Mouse (Mus musculus) hindbrain, embryonic 13.5 days (tissue): ENCODE measurements at regions not wholly inside any gene's neighbourhood (a gene's known extent, or its start where the extent isn't known, plus 50 kb on each side); places are given as distances from the start of the nearest gene placed in this dataset.

Source experiments
- ATAC-seq: fragments of 200-750 bp; cut with Nextera tagmentation; 2 replicates; pipeline ENCODE4 v1.8.0; 2017; ENCODE audit warnings: moderate TSS enrichment; ENCODE audit not compliant: low FRiP score
- H3K27ac ChIP-seq: fragments of 300-500 bp; sonication (generic); 2 replicates; pipeline ENCODE4 v1.5.1; 2015; ENCODE audit warnings: inconsistent platforms, mild to moderate bottlenecking, moderate library complexity
- H3K27me3 ChIP-seq: fragments of 300-500 bp; sonication (generic); 2 replicates; pipeline ENCODE4 v1.6.1; 2015; ENCODE audit warnings: mild to moderate bottlenecking, inconsistent platforms
- H3K36me3 ChIP-seq: fragments of 300-500 bp; sonication (generic); 2 replicates; pipeline ENCODE4 v1.6.1; 2015; ENCODE audit warnings: mild to moderate bottlenecking, inconsistent platforms
- H3K4me1 ChIP-seq: fragments of 300-500 bp; sonication (generic); replicated peaks from 2 replicates; pipeline ENCODE4 v1.6.1; 2015; ENCODE audit warnings: inconsistent platforms
- H3K4me2 ChIP-seq: fragments of 300-500 bp; sonication (generic); 2 replicates; pipeline ENCODE4 v1.6.1; 2015; ENCODE audit warnings: inconsistent platforms, mild to moderate bottlenecking, moderate library complexity
- H3K4me3 ChIP-seq: fragments of 300-500 bp; sonication (generic); 2 replicates; pipeline ENCODE4 v1.5.1; 2015; ENCODE audit warnings: mild to moderate bottlenecking, inconsistent platforms
- H3K9ac ChIP-seq: fragments of 300-500 bp; sonication (generic); 2 replicates; pipeline ENCODE4 v1.6.1; 2015; ENCODE audit warnings: mild to moderate bottlenecking, inconsistent platforms
- H3K9me3 ChIP-seq: fragments of 300-500 bp; sonication (generic); 2 replicates; pipeline ENCODE4 v1.6.1; 2016; ENCODE audit warnings: inconsistent platforms
- WGBS: fragments of 180-500 bp; shearing (Covaris S2); methylation state at CpG from one replicate; pipeline ENCODE4 v1.1.7; 2015; 5-methylcytosine and 5-hydroxymethylcytosine counted together

GRCm38 (mm10) chr10:98624103-98624502 is 290.1 kb upstream of the Atp2b1 start:
- Histone ChIP-seq H3K4me2 (no peak overlapping the region), H3K27me3 (no peaks in the 10 kb centered on the region), H3K9ac (no peak overlapping the region), H3K36me3 (no peaks in the 10 kb centered on the region), H3K4me3 (no peak overlapping the region), H3K9me3 (no peaks in the 10 kb centered on the region), H3K4me1 (no peaks in the 10 kb centered on the region), H3K27ac (no peak overlapping the region)
- no peak for ATAC-seq
- WGBS: 75% methylated on average over 1 of the region's 1 CpGs

- H3K27me3 ChIP-seq: no peaks in the 10 kb centered on the region
- WGBS: 61% methylated on average over 12 of the region's 12 CpGs
- no peaks in the 10 kb centered on the region for H3K36me3 ChIP-seq
- no peaks in the 10 kb centered on the region for H3K9me3 ChIP-seq
- no peak overlapping the region for H3K4me2 ChIP-seq
- H3K9ac ChIP-seq: no peak overlapping the region
- no peak for ATAC-seq
- no peaks in the 10 kb centered on the region for H3K4me1 ChIP-seq
- no peak overlapping the region for H3K27ac ChIP-seq
- H3K4me3 ChIP-seq: no peak overlapping the region
These were observed 289.4 kb upstream of the Atp2b1 start for GRCm38 (mm10) chr10:98624681-98625321.

DNA sequence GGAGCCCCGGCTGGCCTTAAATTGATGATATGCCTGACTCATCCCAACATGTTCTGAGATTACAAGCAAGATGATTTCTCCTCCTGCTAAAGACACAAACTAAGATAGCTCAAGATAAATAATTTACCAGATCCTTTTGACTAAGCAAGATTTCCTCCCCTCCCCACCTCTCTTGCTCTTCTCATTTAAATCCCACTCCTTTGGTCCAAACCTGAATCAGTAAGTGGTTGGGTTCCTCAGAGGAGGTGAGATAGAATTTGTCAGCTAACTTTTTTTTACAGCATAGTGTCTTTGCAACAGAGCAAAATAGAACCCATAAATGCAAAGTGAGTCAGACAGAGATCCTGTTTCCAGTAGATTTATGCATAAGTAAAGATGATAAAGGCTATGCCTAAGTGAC is 286.0 kb upstream of the Atp2b1 start:
- no peak for ATAC-seq
- no peaks in the 10 kb centered on the region for H3K36me3 ChIP-seq
- H3K27me3 ChIP-seq: no peaks in the 10 kb centered on the region
- no peak overlapping the region for H3K9ac ChIP-seq
- 85% methylated on average over 1 of the region's 1 CpGs for WGBS
- no peaks in the 10 kb centered on the region for H3K4me1 ChIP-seq
- H3K9me3 ChIP-seq: no peaks in the 10 kb centered on the region
- no peak overlapping the region for H3K27ac ChIP-seq
- H3K4me3 ChIP-seq: no peak overlapping the region
- H3K4me2 ChIP-seq: no peak overlapping the region

- Histone ChIP-seq H3K4me3 (no peak overlapping the region), H3K27me3 (no peaks in the 10 kb centered on the region), H3K9ac (no peak overlapping the region), H3K36me3 (no peaks in the 10 kb centered on the region), H3K4me1 (no peaks in the 10 kb centered on the region), H3K4me2 (no peak overlapping the region), H3K9me3 (no peaks in the 10 kb centered on the region), H3K27ac (no peak overlapping the region)
- no peak for ATAC-seq
- 77% methylated on average over 3 of the region's 3 CpGs for WGBS
These were observed 285.0 kb upstream of the Atp2b1 start for GRCm38 (mm10) chr10:98629248-98629647.

DNA sequence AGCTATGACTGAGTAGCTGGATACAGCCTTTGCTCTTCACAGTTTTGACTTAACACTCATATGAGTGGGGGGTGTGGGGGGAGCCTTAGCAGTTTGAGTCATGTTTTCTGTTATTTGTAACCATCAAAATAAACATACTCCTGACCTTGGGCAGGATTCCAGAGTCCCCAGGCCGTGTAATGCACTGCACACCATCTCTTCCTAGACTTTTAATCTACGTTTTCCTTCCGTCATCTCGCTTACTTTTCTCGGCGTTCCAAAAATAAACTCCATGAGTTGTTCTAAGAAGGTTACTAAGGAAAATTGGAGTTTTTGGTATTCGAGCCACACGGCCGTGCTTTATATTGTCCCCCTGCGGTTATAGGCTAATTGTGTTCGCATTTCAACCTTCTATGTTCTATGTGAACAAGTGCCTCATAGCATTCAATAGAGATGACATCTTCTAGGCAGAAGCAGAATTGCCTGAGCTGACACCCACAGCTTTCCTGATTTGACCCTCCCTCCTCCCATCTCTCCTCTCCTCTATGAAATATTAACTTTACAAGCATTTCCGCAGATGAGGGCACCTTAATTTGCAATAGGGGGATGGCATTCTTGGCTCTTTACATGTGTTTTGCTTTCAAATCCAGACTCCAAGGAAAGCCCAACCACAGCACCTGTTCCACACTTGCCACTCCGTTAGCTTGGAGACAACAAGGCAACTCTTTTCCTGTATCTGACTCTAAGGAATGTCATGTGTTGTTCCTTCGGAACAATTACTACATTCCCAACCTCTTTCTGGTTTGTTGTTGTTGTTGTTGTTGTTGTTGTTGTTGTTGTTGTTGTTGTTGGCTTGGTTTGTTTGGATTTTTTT is 276.2 kb upstream of the Atp2b1 start:
- Histone ChIP-seq H3K4me2 (no peak overlapping the region), H3K27ac (no peak overlapping the region), H3K4me1 (no peaks in the 10 kb centered on the region), H3K9me3 (no peaks in the 10 kb centered on the region), H3K36me3 (no peaks in the 10 kb centered on the region), H3K4me3 (no peak overlapping the region), H3K9ac (no peak overlapping the region), H3K27me3 (no peaks in the 10 kb centered on the region)
- ATAC-seq: no peak
- WGBS: 84% methylated on average over 14 of the region's 14 CpGs

DNA sequence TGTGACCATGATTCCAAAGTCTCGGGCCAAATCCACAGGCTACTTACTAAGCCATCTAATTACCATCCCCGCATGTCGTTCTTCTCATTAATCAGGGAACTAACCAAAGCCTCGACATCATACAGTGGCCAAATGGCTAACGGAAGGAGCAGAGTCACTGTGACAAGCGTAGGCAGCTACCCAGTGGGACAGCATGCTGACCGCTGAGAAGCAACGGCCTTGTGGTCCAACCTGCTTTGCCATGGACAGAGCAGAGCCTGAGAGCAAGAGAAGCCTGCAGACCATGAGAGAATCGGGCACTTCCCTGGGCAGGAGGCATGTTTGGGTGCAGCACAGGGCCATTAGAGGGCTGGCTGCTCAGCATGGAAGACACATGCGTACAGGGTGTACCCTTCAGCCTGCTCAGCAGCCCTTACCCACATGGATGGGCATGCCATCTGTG is 268.5 kb upstream of the Atp2b1 start:
- H3K4me1 ChIP-seq: 0 out of 2 replicates have a peak, but pooled peaks cover 6% of the 10 kb centered on the region
- H3K9me3 ChIP-seq: no peaks in the 10 kb centered on the region
- no peaks in the 10 kb centered on the region for H3K27me3 ChIP-seq
- H3K9ac ChIP-seq: no peak overlapping the region
- H3K4me2 ChIP-seq: no peak overlapping the region
- H3K27ac ChIP-seq: peak overlapping the region; percentile 52
- H3K4me3 ChIP-seq: no peak overlapping the region
- no peaks in the 10 kb centered on the region for H3K36me3 ChIP-seq
- ATAC-seq: peak; percentile 67
- WGBS: 67% methylated on average over 10 of the region's 10 CpGs

DNA sequence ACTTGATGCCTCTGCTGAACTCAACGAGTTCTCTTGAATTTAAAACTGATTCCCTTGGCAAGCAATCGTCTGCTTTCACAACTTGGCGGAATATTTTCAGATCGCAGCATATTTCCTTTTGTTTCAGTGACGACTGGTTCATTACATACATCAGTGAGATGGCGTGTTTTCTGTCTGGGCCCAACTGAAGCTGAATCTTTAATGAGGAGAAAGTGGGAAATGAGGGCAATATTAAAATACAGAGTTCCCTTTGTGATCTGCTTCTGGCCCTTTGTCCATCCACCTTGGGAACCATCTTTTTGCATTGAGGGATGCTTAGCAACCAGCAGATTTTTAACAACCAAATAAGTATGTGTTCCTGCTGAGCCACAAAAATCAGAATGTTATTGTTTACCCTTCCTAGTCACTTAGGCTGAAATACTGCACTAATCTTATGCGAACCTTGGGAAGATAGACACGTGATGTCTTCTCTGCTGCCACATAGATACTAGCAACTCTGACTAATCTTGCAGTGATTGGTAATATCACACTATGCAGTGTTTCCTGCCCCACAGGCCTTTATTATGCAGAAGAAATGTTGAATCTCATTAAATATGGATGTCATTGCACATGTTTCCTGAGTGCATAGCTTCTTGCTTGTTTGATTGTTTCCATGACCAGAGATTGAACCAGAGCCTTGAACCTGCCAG is 267.8 kb upstream of the Atp2b1 start:
- 0 out of 2 replicates have a peak, but pooled peaks cover 6% of the 10 kb centered on the region for H3K4me1 ChIP-seq
- no peak overlapping the region for H3K9ac ChIP-seq
- no peak overlapping the region for H3K4me2 ChIP-seq
- H3K4me3 ChIP-seq: no peak overlapping the region
- peak overlapping the region; percentile 52 for H3K27ac ChIP-seq
- H3K36me3 ChIP-seq: no peaks in the 10 kb centered on the region
- WGBS: 60% methylated on average over 8 of the region's 8 CpGs
- no peaks in the 10 kb centered on the region for H3K9me3 ChIP-seq
- peak; percentile 78 for ATAC-seq
- H3K27me3 ChIP-seq: no peaks in the 10 kb centered on the region

- H3K27ac ChIP-seq: no peak overlapping the region
- 92% methylated on average over 7 of the region's 7 CpGs for WGBS
These were observed 265.4 kb upstream of the Atp2b1 start for GRCm38 (mm10) chr10:98648710-98649245.

GRCm38 (mm10) chr10:98650533-98650932 is 263.7 kb upstream of the Atp2b1 start:
- ATAC-seq: no peak
- WGBS: 93% methylated on average over 4 of the region's 4 CpGs
- Histone ChIP-seq H3K4me3 (no peak overlapping the region), H3K36me3 (no peaks in the 10 kb centered on the region), H3K4me2 (no peak overlapping the region), H3K9me3 (no peaks in the 10 kb centered on the region), H3K27me3 (no peaks in the 10 kb centered on the region), H3K27ac (no peak overlapping the region), H3K4me1 (0 out of 2 replicates have a peak, but pooled peaks cover 6% of the 10 kb centered on the region), H3K9ac (no peak overlapping the region)

More at GRCm38 (mm10) chr10:98648710-98649245, 265.4 kb upstream of the Atp2b1 start:
- no peak for ATAC-seq
- H3K36me3 ChIP-seq: no peaks in the 10 kb centered on the region
- 0 out of 2 replicates have a peak, but pooled peaks cover 6% of the 10 kb centered on the region for H3K4me1 ChIP-seq
- H3K9me3 ChIP-seq: no peaks in the 10 kb centered on the region
- H3K4me2 ChIP-seq: no peak overlapping the region
- H3K9ac ChIP-seq: no peak overlapping the region
- H3K27me3 ChIP-seq: no peaks in the 10 kb centered on the region
- no peak overlapping the region for H3K4me3 ChIP-seq

DNA sequence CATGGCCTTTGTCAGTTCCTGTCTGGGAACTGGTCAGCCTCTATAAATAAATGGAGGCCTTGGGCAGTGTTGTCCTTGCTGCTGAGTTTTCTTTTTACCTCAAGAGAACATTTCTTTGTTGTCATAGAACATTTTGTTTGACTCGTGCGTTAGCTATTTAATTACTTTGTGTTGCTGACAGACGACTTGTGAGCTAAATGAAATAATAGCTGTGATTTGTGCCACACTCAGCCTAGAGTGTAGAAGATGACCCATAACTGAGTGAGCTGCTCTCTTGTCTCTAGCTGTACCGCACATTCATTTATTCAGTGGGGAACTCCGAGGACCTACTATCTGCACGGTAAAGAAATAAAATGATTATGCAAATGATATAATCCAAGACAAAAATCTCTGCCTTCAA is 263.1 kb upstream of the Atp2b1 start:
- no peaks in the 10 kb centered on the region for H3K36me3 ChIP-seq
- no peak overlapping the region for H3K4me3 ChIP-seq
- no peak overlapping the region for H3K27ac ChIP-seq
- ATAC-seq: no peak
- no peaks in the 10 kb centered on the region for H3K9me3 ChIP-seq
- no peak overlapping the region for H3K9ac ChIP-seq
- whole genome bisulfite sequencing: 82% methylated on average over 6 of the region's 6 CpGs
- no peak overlapping the region for H3K4me2 ChIP-seq
- no peaks in the 10 kb centered on the region for H3K27me3 ChIP-seq
- 0 out of 2 replicates have a peak, but pooled peaks cover 6% of the 10 kb centered on the region for H3K4me1 ChIP-seq

GRCm38 (mm10) chr10:98651599-98651998 is 262.6 kb upstream of the Atp2b1 start:
- Histone ChIP-seq H3K9ac (no peak overlapping the region), H3K4me2 (no peak overlapping the region), H3K27me3 (no peaks in the 10 kb centered on the region), H3K9me3 (no peaks in the 10 kb centered on the region), H3K36me3 (no peaks in the 10 kb centered on the region), H3K4me3 (no peak overlapping the region), H3K4me1 (0 out of 2 replicates have a peak, but pooled peaks cover 2% of the 10 kb centered on the region), H3K27ac (no peak overlapping the region)
- ATAC-seq: no peak
- WGBS: 92% methylated on average over 5 of the region's 5 CpGs

DNA sequence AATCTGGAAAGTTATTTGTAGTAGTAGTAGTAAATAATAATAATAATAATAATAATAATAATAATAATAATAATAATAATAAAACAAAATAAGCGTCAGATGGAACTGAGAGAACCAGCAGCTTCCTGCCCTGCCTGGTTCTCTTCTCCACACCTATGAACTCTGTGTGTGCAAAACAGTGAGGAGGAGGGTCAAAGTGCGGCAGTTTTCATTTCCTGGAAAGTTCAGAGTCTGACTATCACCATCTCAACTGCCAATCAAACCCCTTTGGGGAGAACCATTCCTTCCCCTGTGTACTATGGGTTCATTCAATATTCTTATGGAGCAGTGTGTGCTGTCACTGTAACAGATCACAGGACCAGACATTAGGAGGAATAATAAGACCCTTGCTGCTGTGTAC is 262.1 kb upstream of the Atp2b1 start:
- Histone ChIP-seq H3K27me3 (no peaks in the 10 kb centered on the region), H3K36me3 (no peaks in the 10 kb centered on the region), H3K4me3 (no peak overlapping the region), H3K27ac (no peak overlapping the region), H3K9ac (no peak overlapping the region), H3K9me3 (no peaks in the 10 kb centered on the region), H3K4me1 (no peaks in the 10 kb centered on the region), H3K4me2 (no peak overlapping the region)
- ATAC-seq: no peak
- WGBS: 91% methylated on average over 2 of the region's 2 CpGs
